Mouse (Mus musculus) ovary, postnatal 14 days (tissue): ENCODE results near the gene Ppp6r1.

Experiments
- DNase-seq: peaks from one replicate; pipeline ENCODE4 v3.0.0; 2022; ENCODE audit warnings: low spot score

The Ppp6r1 gene

DNA sequence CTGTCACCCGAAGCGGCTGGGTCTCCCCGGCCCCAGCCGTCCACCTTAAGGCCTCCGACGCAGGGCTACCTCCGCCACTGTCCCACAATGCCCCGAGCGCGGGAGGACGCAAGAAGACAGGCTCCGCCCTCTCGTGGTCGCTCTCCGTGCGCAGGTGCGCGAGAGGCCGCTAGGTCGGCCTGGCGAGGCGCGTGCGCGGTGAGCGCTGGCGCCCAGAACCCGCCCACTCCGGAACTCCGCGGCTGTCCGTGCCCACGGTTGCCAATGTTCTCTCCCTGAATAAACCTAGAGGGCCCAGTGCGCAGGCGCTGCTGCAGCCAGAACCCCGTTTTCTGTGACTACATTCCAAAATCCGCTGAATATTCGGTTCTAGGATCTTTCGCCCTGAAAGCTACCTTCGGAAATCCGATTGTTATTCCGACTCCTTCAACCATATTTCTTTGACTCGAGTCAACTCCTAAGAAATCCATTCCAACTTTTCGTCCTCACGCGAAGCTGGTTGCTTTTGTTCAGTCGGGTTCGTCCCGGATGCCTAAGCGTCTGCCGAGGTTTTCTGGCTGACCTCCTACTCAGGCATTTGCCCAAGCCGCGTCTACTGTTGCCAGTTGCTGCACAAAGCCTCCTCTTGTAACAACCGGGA, at the start of gene Ppp6r1:
TSS of gene Ppp6r1 (minus strand) at position 108 of the 640 bp plus-strand sequence.
- peak; percentile 91 for DNase-seq

DNA sequence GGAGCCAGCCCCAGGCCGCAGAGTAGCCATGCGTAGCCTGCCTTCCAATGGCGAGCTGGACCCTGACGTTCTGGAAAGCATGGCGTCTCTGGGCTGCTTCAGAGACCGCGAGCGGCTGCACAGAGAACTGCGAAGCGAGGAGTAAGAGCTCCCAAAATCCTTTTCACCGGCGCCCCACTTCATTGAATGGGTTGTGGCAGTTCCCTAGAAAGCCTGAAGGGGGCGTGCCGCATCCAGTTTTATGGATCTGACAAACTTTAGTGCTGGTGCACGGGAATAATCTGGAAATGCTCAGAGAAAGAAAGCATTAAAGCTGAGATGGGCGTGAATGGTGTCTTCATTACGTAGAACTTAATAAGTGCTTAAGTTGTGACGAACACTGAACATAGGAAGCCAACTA, 46.3 kb upstream of the Ppp6r1 start:
- DNase-seq = peak; percentile 27

DNA sequence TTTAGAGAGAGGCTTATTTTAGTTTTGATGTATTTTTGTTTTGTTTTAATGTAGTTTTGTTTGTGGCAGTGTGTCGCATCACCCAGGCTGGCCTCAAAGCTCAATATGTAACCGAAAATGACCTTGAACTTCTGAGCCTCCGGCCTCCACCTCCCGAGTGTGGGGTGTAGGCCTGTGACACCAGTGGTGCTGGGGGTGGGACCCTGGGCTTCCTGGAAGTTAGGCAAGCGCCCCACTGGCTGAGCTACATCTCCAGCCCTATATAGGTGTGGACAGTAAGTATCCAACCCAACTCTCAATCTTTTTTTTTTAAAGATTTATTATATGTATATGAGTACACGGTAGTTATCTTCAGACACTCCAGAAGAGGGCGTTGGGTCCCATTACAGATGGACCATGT, 44.4 kb upstream of the Ppp6r1 start:
- DNase-seq = no peak

DNA sequence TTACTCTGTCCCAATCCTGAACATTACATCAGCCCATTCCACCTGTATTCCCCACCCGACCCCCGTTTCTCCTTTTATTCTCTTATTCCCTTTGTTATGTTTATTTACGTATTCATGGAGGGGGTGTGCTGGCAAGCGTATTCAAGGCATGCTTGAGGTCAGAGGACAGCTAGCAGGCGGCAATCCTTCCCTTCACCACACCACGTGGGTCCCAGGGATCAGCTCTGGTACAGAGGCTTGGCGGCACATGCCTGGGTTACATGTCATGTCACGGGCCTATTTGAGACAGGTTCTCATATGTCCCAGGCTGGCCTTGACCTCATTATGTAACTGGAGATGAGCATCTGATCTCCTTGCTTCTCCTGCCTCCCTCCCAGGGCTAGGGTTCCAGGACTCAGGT, 43.5 kb upstream of the Ppp6r1 start:
- no peak for DNase-seq

DNA sequence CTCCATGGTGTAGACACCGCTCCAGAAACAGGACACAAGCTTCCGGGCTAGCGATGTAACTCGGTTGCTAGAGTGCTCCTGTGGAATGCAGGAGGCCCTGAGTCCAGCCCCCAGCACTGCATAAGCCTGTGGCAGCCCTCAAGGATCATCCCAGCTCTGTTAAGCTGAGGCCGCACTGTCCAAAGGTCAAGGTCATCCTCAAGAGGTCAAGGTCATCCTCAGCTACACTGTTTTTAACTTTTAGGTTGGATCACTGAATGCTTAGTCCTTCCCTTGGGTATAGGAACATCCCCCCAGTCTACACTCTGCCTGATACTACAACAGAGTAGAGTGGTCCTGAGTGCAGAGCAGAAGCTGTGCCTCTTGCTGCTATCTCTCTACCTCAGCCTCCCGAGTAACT, 34.2 kb upstream of the Ppp6r1 start:
- no peak for DNase-seq

DNA sequence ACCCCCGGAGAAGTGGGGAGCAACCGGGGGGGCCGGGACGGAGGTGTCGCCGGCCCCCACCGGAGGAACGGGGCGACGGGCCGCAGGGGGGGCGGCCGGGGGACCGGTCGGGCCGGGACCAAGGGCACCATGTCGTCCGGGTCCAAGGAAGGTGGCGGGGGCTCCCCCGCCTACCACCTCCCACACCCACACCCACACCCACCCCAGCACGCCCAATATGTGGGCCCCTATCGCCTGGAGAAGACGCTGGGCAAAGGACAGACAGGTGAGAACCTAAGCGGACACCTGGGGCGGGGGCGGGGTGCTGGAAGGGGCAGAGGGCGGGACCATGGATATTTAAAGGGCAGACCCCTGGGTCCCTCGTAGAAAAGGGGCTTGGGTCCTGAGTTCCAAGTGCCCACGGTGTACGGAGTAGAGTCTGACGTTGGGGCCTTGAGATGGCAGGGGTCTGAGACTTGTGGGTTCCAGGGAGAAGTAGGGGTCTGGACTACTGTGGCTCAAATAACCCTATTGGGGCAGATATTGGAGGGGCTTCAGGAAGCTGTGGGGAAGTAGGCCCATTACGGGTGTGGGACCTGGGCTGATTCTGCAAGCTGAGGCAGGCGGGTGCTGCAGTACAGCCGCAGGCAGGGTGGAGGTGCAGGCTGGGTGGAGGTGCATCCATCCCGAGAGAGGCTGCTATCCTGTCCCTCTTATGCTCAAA, 32.3 kb upstream of the Ppp6r1 start:
- DNase-seq = peak; percentile 6

DNA sequence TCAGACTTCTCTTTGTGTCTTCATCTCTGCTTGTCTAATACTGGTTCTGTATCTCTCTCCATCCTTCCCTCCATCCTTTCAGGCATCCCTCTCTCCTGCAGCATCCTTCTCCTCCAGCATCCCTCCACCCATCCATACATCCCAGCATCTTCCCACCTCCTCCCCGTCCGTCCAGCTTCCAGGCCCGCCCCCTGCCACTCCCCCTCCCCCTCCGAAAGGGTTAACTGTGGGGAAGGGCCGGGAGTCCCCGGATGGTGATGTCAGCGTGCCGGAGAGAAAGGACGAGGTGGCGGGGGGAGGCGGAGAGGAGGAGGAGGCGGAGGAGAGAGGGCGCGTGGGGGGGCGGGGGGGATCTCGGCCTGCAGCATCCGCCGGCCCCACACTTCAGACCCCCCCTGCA, 31.6 kb upstream of the Ppp6r1 start, which contains the start of gene Brsk1:
TSS of gene Brsk1 (plus strand) at position 218 of the 400 bp plus-strand sequence.
- DNase-seq = peak; percentile 64

DNA sequence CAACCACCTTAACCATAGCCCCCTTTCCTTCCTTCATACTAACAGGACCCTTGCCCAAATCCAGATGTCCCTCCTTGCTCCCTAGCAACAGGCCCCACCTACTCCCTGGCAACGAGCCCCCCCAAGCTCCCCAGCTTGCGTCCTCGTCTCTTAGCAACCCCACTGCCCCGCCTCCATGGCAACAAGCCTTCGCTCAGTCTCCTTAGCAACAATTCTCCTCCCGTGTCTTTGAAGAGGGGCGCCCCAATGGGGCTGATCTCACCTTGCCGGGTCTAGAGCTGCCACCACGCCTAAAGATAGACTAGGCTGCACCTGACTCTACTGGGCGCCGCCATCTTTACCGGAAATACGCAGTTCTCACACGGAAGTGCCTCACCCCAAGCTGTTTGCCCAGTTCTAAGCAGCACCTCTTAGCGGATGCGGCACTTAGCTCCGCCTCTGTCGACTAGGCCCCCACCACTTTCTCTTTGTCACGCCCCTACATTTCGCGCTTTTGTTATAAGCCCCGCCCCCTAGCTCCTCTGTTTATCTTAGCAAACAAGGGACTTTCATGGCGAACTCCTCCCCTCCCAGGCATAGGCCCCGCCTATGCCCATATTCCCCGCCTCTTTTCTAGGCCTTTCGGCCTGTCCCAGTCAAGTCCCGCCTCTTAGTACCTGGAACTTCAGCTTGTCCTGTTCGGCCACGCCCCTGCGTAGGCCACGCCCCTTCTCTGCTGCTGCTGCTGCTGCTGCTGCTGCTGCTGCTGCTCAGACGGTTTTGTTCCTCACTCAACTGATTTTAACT, 26.0 kb upstream of the Ppp6r1 start, which contains the start of gene Hspbp1:
TSS of gene Hspbp1 (minus strand) at position 437 of the 786 bp plus-strand sequence.
- peak; percentile 86 for DNase-seq

DNA sequence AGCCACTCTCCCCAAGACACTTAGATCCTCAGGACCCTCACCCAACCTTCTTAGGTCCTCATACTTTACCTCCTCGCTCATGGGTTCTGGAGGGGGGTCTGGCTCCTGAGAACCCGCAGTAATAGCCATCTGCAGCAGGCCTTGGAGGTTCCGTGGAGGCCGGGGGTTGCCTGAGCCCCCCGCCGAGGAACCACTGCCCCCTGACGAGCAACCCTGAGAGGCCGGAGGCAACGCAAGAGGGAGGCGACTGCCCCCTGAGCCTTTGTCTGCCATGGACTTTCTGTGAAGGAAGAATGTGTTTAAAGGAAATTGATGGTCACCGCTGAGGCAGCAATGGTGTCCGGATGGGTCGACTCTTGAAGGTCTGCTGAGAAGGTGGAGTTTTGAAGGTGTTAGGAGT, 25.4 kb upstream of the Ppp6r1 start:
- DNase-seq = no peak

DNA sequence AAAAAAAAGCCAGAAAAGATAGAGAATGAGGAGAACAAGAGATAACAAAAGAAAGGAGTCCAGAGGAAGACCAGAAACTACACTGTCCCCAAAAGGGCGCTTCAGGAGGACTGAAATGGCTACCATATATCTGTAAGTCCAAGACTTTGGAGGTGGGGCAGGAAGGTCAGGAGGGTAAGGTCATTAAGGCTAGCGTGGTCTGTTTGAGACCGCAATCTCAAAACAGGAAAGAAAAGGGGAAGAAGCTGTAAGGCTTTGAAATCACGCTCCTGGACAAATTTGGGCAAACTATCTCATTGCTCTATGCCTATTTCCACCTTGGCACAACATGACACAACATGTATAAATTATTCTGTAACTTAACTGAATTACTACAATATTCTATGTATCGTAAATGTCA, 24.5 kb upstream of the Ppp6r1 start:
- DNase-seq = no peak

DNA sequence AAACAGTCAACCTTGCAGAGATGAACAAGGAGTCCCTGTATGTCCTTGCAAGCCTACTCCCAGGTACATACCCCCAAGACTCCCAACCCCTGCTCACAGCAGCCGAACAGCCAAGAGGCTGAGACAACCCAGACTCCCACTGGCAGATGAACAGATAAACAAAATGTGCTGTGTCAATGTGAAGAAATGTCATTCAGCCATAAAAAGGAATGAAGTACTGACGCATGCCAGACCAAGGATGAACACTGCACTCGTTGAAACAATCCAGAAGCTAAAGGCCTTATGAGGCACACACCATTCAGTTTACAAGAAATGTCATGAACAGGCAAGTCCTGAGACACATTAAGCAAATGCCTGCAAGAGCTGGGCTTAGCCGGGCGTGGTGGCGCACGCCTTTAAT, 16.4 kb upstream of the Ppp6r1 start:
- DNase-seq = no peak

DNA sequence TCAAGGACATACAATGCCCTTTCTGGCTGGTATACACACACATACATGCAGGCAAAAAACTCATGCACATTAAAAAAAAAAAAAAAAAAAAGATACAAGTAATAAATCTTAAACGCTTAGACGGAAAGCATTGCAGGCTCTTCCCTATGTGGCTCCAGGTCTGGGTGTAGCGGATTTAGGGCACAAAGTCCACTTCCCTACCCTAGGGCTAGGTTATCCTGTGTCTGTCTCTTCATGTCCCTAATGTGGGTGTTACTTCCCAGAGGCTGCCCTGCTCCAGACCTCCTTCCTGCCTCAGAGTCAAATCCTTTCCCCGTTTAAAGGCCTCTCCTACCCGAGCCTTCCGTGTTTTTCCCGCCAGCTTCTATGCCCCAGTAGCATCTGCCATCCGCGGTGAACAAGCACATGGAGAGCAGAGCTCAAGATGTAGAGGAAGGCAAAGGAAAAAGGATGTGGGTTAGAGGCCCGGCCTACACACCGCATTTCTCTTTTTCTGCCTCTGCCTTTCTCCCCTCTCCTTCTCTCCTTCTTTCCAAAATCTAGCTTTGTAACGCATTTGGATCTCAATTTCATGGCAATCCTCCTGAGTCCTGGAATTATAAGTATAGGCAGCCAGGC, 15.4 kb upstream of the Ppp6r1 start:
- DNase-seq = no peak

DNA sequence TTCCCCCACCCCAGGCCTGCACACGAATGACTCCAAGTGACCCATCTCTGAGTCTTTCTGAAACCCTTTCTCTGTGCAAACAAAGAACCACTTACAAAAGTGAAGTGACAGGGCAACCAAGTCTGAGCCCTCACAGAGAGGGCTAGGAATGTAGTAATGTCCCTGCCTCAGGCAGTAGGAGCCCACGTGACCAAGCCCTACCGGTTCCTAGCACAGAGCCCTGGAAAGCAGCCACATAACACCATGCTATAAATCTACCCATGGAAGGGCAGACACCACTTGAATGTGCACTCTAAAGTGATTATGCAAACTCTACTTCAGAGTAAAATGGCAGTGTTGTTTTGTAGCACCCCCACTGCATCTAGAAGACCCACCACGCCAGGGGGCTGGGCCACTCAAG, 13.1 kb upstream of the Ppp6r1 start:
- no peak for DNase-seq

DNA sequence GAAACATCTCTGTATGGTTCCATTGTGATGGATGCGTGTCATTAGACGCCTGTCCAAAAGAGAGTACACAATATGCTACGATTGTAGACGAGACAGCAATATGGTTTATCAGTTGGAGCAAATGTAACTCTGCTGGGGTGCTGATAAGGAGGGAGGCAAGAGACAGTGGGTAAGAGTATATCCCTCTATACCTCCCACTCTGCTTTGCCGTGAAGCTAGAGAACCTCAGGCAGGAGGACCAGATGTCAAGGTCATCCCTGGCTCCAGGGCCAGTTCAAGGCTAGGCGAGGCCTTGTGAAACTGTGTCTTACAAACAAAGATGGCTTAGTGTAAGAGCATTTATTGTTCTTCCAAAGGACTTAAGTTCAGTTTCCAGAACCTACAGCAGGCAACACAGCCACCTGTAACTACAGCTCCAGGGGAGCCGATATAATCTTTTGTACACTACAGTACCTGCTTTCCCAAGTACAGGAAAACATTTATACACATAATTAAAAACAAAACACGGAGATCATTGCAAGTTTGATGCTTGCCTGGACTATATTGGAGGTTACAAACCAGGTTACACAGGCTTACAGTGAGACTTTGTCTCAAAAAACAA, 11.9 kb upstream of the Ppp6r1 start:
- no peak for DNase-seq

DNA sequence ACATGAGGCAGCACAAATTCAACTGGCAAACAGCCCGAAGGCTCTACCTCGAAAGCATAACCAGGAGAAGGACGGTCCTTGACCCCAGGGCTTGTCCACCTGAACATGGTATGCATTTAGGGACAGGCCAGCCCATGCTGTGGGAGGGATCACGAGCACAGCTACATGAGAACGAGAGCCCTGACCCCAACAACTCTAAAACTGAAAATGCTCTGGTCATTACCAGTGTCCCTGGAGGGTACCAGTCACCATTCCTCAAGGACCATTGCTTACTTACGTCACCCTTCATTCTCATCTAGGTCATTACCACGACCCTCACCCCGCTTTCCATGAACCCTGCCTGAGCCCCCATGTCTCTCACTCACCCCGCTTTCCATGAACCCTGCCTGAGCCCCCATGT, 10.3 kb upstream of the Ppp6r1 start:
- no peak for DNase-seq

DNA sequence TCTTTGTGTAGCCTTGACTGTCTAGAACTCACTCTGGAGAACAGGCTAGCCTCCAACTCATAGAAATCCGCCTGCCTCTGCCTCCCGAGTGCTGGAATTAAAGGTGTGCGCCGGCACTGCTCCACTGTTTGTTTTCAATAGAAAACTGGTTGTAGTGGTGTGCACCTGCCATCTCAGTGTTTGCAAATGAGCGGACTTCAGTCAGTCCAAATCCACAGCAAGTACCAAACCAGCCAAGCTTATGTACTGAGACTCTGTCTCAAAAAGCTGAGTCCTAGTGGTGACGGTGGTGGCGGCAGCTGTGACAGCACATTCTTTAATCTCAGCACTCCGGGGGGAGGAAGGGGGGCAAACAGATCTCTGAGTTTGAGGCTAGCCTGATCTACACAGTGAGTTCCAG, 9.7 kb upstream of the Ppp6r1 start:
- no peak for DNase-seq

DNA sequence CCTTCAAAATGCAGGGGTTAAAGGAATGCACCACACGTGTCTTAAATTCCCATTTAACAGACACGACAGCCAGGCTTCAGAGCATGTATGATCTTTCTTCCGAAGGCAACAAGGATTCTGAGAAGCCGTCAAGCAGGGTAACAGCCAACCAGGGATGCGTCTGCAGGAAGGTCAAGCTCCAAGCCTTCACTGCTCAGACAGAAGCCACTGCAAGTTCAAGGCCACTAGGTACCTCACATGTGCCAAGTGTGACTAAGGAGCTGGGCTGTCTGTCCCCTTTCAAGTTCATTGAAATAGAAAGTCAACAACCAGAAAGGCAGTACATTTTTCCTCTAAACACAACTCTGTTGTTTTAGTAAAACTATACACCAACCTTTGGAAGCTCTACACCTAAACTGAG, 8.1 kb upstream of the Ppp6r1 start:
- no peak for DNase-seq

DNA sequence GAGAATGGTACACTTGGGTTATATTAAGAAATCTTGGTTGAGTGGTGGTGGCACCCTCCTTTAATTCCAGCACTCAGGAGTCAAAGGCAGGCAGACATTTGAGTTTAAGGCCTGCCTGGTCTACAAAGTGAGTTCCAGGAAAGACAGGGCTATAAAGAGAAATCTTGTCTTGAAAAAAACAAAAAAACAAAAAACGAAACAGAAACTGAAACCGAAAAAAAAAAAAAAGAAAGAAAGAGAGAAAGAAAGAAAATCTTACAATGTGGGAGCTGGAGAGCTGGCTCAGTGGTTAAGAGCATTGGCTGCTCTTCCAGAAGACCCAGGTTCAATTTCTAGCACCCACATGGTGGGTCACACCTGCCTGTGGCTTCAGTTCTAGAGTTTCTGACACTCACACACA, 4.9 kb upstream of the Ppp6r1 start:
- DNase-seq = no peak

DNA sequence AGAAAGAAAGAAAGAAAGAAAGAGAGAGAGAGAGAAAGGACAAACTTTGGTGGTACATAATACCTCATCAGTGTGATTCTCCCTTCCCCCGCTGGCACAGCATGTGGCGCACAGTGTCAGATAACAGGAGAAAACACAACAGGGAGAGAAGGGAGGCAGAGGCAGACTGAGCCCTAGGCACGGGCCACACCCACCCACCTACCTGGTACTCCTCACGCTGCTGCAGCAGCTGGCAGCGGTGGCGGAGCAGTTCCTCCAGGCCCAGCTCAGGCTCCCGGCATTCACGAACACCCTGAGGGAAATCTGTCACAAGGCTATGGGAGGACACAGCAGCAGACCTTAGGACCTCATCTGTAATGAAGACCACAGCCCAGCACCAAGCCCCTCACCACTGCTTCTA, 4.4 kb upstream of the Ppp6r1 start:
- no peak for DNase-seq

DNA sequence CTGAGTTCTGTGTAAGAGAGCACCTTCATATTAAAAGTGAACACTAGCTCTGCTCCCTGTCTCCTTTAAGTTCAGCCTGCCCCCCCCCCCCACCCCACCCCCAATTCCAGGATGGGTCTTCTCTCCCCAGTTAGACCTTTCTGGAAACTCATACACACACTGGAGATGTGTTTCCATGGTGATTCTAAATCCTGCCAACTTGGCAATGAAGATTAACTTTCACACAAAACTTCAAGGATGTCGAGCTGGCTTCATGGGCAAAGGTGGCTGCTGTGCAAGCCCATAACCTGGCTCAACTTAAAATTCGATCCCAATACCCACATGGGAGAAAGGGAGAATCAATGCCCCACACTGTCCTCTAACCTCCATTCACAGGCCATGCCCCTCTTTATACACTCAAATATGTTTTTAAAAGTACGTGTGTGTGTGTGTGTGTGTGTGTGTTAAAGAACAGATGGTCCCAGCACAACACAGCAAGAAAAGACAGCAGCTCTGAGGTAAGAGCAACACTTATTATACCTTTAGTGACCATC, 1.2 kb upstream of the Ppp6r1 start:
- no peak for DNase-seq

DNA sequence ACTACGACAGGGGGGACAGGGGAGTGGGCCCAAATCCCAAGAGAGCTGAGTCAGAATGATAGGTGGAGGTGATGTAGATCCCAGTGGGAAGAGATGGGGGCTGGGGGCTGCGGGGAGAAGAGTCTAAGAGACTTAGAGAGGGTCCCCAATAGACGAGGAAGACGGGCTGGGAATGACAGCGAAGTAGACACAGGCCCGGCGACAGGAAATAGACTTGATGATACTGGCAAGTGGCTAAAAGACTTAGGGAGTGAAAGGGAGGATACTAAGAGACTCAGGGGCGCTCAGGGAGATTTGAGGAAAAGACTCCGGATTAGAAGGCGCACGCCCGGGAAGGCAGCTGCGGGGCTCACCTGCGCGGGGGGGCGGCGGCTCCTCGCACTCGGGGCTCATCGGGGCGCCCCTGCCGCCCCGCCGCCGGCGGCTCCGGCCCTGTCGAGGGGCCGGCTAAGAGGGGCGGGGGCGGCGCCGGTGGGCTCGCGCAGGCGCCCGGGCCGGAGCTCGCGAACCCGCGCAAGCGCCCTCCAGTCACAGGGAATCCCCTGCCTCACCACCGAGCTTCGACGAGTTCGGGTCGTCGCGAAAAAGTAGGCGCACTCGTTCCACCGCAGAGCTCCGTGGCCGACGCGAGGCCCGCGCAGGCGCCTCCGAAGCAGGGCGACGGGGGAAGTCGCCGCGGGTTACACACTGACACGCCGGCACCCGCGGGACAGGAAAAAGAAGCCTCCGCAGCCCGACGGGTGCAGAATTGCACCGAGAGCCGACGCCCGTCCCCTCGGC, 501 bp downstream of the Ppp6r1 start:
- DNase-seq = no peak
